Mouse (Mus musculus) megakaryocyte, embryonic 14.5 days (primary cell): ENCODE results near the gene Trnau1ap.

Experiments
- FLI1 ChIP-seq: IDR thresholded peaks from 2 replicates; pipeline ENCODE4 v1.6.1; 2012; ENCODE audit warnings: low read length, inconsistent platforms, mixed read lengths
- GATA1 ChIP-seq: IDR thresholded peaks from 3 replicates; pipeline ENCODE4 v1.6.1; 2012; ENCODE audit warnings: mixed read lengths, low read length, inconsistent platforms, borderline replicate concordance

DNA sequence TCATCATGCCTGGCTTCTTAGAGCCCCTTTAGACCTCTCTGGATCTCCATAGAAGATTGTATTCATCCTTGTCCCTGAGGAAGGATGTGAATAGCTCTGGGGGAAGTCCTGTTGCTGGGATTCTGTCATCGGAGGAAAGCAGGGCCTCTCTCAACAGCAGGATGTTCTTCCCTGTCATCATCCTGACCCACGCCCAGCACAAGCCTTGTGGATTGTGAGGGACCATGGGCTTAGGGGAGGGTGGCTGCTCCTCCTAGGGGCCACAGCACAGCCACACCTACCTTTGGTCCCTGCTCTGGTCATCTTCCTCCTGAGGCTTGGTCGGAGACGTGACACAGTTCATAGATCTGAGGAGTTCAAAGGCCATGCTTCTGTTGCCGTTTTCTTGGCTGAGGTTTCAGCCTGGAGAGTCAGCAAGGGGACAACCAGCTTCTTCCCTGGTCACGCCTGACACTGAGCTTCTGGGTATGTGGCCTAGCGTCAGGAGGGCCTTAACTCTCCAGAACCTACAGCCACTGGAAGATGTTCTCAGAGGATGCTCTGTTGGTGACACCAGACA lies 35.6 kb downstream of the Trnau1ap start:
- TF ChIP-seq FLI1, result no peak
- TF ChIP-seq GATA1, result no peak
